Mouse (Mus musculus) stomach, embryonic 16.5 days (tissue): ENCODE measurements at regions not wholly inside any gene's neighbourhood (a gene's known extent, or its start where the extent isn't known, plus 50 kb on each side); places are given as distances from the start of the nearest gene placed in this dataset.
A peak's percentile ranks its signal among the peaks of the same experiment; 100 is the strongest.

Source experiments
- ATAC-seq: fragments of 200-750 bp; cut with Nextera tagmentation; 2 replicates; pipeline ENCODE4 v1.8.0; 2017; ENCODE audit warnings: moderate number of reproducible peaks, moderate TSS enrichment; ENCODE audit not compliant: insufficient read depth, low FRiP score
- H3K27ac ChIP-seq: fragments of 300-500 bp; sonication (generic); 2 replicates; pipeline ENCODE4 v1.5.1; 2014; ENCODE audit warnings: low read length
- H3K27me3 ChIP-seq: fragments of 300-500 bp; sonication (generic); 2 replicates; pipeline ENCODE4 v1.6.1; 2014; ENCODE audit warnings: low read length, control low read depth, mixed read lengths; ENCODE audit not compliant: control insufficient read depth, insufficient read depth
- H3K36me3 ChIP-seq: fragments of 300-500 bp; sonication (generic); 2 replicates; pipeline ENCODE4 v1.6.1; 2014; ENCODE audit warnings: low read length; ENCODE audit not compliant: control insufficient read depth, insufficient read depth
- H3K4me1 ChIP-seq: fragments of 300-500 bp; sonication (generic); 2 replicates; pipeline ENCODE4 v1.6.1; 2014; ENCODE audit warnings: low read length, control low read depth, mixed read lengths; ENCODE audit not compliant: control insufficient read depth, insufficient read depth
- H3K4me2 ChIP-seq: fragments of 300-500 bp; sonication (generic); 2 replicates; pipeline ENCODE4 v1.6.1; 2014; ENCODE audit warnings: low read depth, low read length, mixed read lengths
- H3K4me3 ChIP-seq: fragments of 300-500 bp; sonication (generic); replicated peaks from 2 replicates; pipeline ENCODE4 v1.5.1; 2014; ENCODE audit warnings: mild to moderate bottlenecking, low read length
- H3K9ac ChIP-seq: fragments of 300-500 bp; sonication (generic); 2 replicates; pipeline ENCODE4 v1.6.1; 2014; ENCODE audit warnings: low read length
- H3K9me3 ChIP-seq: fragments of 300-500 bp; sonication (generic); replicated peaks from 2 replicates; pipeline ENCODE4 v1.6.1; 2016; ENCODE audit warnings: low read length, control low read depth; ENCODE audit not compliant: control insufficient read depth
- WGBS: fragments of 180-500 bp; shearing (Covaris S2); extraction: QIAGEN DNeasy Blood & Tissue Kit; methylation state at CpG from one replicate; pipeline ENCODE4 v1.1.7; 2014; 5-methylcytosine and 5-hydroxymethylcytosine counted together

DNA sequence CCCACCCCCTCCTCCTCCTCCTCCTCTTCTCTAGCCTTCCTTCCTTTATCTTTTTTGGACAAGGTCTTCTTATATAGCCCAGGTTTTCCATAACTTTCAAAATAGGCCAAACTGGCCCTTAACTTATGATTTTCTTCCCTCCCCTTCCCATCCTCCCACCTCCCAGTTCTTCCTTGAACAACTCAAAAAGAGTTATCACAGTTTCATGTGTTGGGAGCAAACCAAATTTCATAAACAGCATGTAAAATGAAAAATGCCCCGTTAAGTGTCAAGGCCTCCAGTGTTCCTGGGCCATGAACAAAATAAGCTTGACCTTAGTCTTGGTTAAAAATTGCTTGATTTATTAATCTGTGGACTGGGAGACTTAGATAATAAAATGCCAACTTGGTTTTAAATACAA, 132.4 kb downstream of the Dusp6 start:
- Histone ChIP-seq H3K4me2 (no peak overlapping the region), H3K27ac (no peak overlapping the region), H3K27me3 (no peaks in the 10 kb centered on the region), H3K9me3 (no peaks in the 10 kb centered on the region), H3K4me1 (no peaks in the 10 kb centered on the region), H3K36me3 (no peaks in the 10 kb centered on the region), H3K9ac (no peak overlapping the region), H3K4me3 (no peak overlapping the region)
- no peak for ATAC-seq
- 80% methylated on average over 1 of the region's 1 CpGs for WGBS

DNA sequence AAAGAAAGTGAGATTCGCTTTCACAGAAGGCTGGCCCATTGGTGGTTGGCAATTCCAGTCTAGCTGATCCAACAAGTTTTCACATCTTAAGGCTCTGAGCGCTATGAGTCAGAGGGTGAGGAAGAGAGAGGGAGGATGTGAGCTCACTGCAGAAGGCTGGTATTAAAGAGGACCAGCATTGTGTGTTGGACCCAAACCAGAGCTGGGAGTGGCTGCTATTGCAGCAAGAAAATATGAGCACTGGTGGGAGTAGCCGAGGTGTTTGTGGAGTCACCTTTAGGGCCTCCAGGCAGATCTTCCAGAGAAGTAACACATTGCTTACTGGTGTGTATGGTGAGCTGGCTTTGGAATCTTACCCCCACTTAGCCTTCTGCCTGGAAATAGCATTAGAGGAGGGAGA, 133.6 kb downstream of the Dusp6 start:
- H3K4me1 ChIP-seq: no peaks in the 10 kb centered on the region
- no peaks in the 10 kb centered on the region for H3K27me3 ChIP-seq
- WGBS: 61% methylated on average over 3 of the region's 3 CpGs
- no peak overlapping the region for H3K9ac ChIP-seq
- peak; percentile 77 for ATAC-seq
- H3K27ac ChIP-seq: peak overlapping the region; percentile 60; the same call in 1 of the 2 replicates
- H3K4me2 ChIP-seq: no peak overlapping the region
- H3K4me3 ChIP-seq: no peak overlapping the region
- H3K36me3 ChIP-seq: no peaks in the 10 kb centered on the region
- H3K9me3 ChIP-seq: no peaks in the 10 kb centered on the region

DNA sequence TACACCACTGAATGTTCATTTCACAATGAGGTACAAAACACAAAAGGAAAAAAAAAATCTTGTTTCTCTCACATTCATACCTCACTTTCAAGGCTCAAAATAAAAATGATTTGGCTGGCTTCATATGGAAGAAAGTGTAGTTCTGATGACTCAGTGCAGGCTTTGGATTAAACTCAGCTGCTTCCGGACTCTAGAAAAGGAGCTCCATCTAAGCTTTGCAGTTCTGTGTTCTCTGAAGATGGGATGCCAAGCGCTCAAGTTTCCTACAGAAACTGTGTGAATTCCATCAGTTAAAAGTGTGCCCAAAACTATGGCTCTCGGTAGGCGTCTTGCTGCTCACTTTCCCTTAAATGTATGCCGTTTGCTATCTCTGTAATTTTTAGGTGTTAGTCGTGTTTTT, 137.0 kb downstream of the Dusp6 start:
- Histone ChIP-seq H3K27me3 (no peaks in the 10 kb centered on the region), H3K27ac (no peak overlapping the region), H3K4me1 (no peaks in the 10 kb centered on the region), H3K4me2 (no peak overlapping the region), H3K9me3 (no peaks in the 10 kb centered on the region), H3K4me3 (no peak overlapping the region), H3K9ac (no peak overlapping the region), H3K36me3 (no peaks in the 10 kb centered on the region)
- no peak for ATAC-seq
- 92% methylated on average over 6 of the region's 6 CpGs for WGBS

DNA sequence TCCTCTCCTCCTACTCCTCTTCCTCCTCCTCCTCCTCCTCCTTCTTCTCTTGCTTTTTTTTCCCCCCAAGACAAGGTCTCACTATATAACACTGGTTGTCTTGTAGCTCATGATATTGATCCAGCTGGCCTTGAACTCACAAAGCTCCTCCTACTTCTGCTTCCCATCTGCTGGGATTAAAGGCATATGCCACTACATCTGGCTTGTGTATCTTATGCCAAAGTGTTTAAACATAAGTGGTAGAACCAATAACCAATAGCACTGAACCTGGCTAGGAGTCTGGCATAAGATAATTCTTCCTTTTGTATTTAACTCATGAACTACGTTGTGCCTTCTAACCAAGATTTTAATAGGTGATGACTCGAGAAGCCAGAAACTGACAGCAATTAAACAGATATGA, 143.7 kb downstream of the Dusp6 start:
- WGBS: 86% methylated on average over 2 of the region's 2 CpGs
- no peak for ATAC-seq

DNA sequence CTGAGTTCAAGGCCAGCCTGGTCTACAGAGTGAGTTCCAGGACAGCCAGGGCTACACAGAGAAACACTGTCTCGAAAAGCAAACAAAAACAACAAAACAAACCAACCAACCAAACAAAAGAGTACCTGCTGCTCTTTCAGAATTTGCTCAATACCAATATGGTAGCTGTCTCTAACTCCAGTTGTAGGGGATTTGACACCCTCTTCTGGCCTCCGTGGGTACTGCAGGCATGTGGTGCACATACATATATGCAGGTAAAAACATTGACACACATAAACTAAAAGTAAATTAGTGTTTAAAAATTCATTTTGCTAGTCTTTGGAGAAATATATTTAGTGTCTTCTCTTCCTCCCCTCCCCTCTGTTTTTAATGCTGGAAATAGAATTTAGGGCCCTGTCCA, 145.8 kb downstream of the Dusp6 start:
- Histone ChIP-seq H3K27me3 (no peaks in the 10 kb centered on the region), H3K9ac (no peak overlapping the region), H3K4me3 (no peak overlapping the region), H3K27ac (no peak overlapping the region), H3K9me3 (no peaks in the 10 kb centered on the region; the same call in 1 of the 2 replicates), H3K36me3 (no peaks in the 10 kb centered on the region), H3K4me2 (no peak overlapping the region), H3K4me1 (no peaks in the 10 kb centered on the region)
- 91% methylated on average over 2 of the region's 2 CpGs for WGBS
- ATAC-seq: no peak

More for the DNA sequence above, 143.7 kb downstream of the Dusp6 start:
- H3K27me3 ChIP-seq: no peaks in the 10 kb centered on the region
- H3K4me2 ChIP-seq: no peak overlapping the region
- H3K9me3 ChIP-seq: no peaks in the 10 kb centered on the region
- no peak overlapping the region for H3K27ac ChIP-seq
- no peak overlapping the region for H3K4me3 ChIP-seq
- H3K36me3 ChIP-seq: no peaks in the 10 kb centered on the region
- no peak overlapping the region for H3K9ac ChIP-seq
- no peaks in the 10 kb centered on the region for H3K4me1 ChIP-seq

DNA sequence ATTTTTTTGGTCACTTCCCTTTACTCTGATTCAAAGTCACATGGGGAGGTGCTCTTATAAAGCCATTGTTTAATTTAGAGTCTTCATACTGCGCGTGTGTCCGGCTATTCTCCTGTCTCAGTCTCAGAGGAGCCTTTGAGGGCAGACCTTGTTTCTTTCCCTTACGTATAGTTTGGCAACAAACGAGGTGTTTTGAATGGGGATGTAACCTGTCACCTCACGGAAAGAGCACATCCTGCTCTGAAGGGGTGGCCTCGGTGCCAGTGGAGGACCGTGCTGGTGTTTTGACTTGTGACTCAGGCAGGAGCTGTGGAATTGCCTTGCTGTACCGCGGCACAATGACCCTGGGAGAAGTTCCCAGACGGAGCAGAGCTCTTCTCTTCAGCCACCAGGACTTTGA, 146.7 kb downstream of the Dusp6 start:
- no peaks in the 10 kb centered on the region for H3K36me3 ChIP-seq
- no peak overlapping the region for H3K4me2 ChIP-seq
- ATAC-seq: 0 out of 2 replicates have a peak, but pooled peaks have one; percentile 29
- 64% methylated on average over 11 of the region's 11 CpGs for WGBS
- no peaks in the 10 kb centered on the region for H3K4me1 ChIP-seq
- no peaks in the 10 kb centered on the region for H3K27me3 ChIP-seq
- no peaks in the 10 kb centered on the region; the same call in 1 of the 2 replicates for H3K9me3 ChIP-seq
- no peak overlapping the region for H3K4me3 ChIP-seq
- H3K27ac ChIP-seq: no peak overlapping the region
- H3K9ac ChIP-seq: no peak overlapping the region

DNA sequence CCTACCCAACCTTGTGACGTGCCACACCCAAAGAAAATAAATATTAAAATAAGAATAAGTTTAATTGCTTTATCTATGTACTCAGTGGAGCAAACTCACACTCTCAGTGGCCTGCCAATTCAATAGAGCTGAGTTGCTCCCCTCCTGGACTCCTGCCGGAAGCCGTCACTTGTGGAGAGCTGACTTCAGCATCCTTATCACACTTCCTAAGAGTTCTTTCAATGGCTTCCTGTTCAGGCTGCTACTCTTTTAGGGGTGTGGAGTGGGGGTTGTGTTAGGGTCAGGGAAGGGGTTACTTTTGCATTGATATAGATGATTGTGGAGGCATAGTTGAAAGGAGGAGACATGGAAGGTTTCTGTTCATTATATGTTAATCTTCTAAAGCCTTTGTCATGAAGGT, 147.7 kb downstream of the Dusp6 start:
- ATAC-seq: peak; percentile 21; the same call in 1 of the 2 replicates
- no peaks in the 10 kb centered on the region for H3K4me1 ChIP-seq
- H3K27me3 ChIP-seq: no peaks in the 10 kb centered on the region
- H3K36me3 ChIP-seq: no peaks in the 10 kb centered on the region
- H3K4me3 ChIP-seq: no peak overlapping the region
- H3K27ac ChIP-seq: no peak overlapping the region
- no peak overlapping the region for H3K4me2 ChIP-seq
- no peak overlapping the region for H3K9ac ChIP-seq
- 60% methylated on average over 3 of the region's 3 CpGs for WGBS
- no peaks in the 10 kb centered on the region; the same call in 1 of the 2 replicates for H3K9me3 ChIP-seq

DNA sequence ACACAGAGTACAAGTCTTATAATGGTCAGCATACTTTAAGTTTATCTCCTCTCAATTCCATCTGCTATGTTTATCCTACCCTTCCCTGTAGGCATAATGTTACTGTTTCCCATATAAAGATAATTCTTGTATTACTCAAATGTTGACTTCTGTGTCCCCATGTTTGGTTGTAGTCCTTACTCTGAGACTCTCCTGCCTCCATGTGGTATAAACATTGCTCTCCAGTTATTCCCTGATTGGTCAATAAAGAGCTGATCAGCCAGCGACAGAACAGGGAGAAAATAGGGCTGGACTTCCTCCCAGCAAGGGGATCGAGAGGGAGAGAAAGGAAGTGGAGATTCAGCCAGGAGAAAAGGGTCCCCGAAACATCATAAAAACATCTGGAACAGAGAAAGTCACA, 150.4 kb downstream of the Dusp6 start:
- Histone ChIP-seq H3K9ac (no peak overlapping the region), H3K36me3 (no peaks in the 10 kb centered on the region), H3K4me3 (no peak overlapping the region), H3K9me3 (no peaks in the 10 kb centered on the region; the same call in 1 of the 2 replicates), H3K4me1 (no peaks in the 10 kb centered on the region), H3K27ac (no peak overlapping the region), H3K4me2 (no peak overlapping the region), H3K27me3 (no peaks in the 10 kb centered on the region)
- 70% methylated on average over 3 of the region's 3 CpGs for WGBS
- no peak for ATAC-seq

DNA sequence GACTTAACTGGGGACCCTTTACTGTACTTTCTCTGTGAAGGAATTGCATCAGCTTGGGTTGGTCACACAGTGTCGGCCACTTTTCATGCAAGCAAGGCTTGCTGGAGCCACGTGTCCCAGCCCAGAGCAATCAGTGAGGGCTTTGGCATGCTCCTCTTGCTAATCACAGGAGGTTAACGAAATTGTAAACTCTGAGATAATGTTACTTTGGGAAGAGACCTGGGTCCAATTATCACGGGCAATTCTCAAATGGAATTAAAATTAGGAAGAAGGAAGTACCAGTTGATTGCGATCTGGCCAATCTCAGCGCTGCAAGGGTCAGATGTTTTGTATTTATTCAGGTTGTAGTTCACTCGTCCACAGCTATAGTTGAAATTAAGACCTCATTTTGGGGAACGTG, 153.2 kb downstream of the Dusp6 start:
- 61% methylated on average over 8 of the region's 8 CpGs for WGBS
- ATAC-seq: no peak
- no peak overlapping the region for H3K4me3 ChIP-seq
- no peaks in the 10 kb centered on the region for H3K4me1 ChIP-seq
- H3K9me3 ChIP-seq: no peaks in the 10 kb centered on the region; the same call in 1 of the 2 replicates
- H3K27me3 ChIP-seq: no peaks in the 10 kb centered on the region
- H3K4me2 ChIP-seq: no peak overlapping the region
- no peak overlapping the region for H3K9ac ChIP-seq
- H3K36me3 ChIP-seq: no peaks in the 10 kb centered on the region
- H3K27ac ChIP-seq: no peak overlapping the region
